Mouse (Mus musculus) bone marrow, adult 2 months (tissue): Measurements from ENCODE around the gene Lrwd1.

Experiments used
- CTCF ChIP-seq: fragments of 200-500 bp; IDR thresholded peaks from 2 replicates; pipeline ENCODE4 v1.5.1; 2011; ENCODE audit warnings: low read length, control low read depth; ENCODE audit not compliant: control insufficient read depth, insufficient read depth
- POLR2A ChIP-seq: fragments of 200-500 bp; IDR thresholded peaks from 2 replicates; pipeline ENCODE4 v1.6.1; 2011; ENCODE audit warnings: low read depth, mild to moderate bottlenecking, control low read depth, low read length, borderline replicate concordance; ENCODE audit not compliant: control insufficient read depth

DNA sequence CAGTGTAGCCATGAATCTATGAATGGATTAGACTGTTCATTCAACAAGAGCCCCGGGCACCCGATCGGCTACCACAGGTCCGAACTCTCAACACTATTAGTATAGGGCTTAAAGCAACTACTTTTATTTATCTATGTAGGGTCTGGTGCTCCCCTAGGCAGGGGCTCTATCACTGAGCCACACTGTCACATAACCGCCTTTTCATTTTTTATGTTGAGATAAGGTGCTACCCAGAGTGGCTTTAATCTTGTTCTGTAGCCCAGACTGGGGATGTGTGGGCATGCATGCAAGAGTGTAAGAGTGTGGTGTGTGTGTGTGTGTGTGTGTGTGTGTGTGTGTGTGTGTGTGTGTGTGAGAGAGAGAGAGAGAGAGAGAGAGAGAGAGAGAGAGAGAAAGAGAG, 57.7 kb downstream of the Lrwd1 start:
- TF ChIP-seq CTCF (no peak), POLR2A (no peak)
